ENCODE assay signal across 8 mouse cellular contexts in the genomic region with DNA sequence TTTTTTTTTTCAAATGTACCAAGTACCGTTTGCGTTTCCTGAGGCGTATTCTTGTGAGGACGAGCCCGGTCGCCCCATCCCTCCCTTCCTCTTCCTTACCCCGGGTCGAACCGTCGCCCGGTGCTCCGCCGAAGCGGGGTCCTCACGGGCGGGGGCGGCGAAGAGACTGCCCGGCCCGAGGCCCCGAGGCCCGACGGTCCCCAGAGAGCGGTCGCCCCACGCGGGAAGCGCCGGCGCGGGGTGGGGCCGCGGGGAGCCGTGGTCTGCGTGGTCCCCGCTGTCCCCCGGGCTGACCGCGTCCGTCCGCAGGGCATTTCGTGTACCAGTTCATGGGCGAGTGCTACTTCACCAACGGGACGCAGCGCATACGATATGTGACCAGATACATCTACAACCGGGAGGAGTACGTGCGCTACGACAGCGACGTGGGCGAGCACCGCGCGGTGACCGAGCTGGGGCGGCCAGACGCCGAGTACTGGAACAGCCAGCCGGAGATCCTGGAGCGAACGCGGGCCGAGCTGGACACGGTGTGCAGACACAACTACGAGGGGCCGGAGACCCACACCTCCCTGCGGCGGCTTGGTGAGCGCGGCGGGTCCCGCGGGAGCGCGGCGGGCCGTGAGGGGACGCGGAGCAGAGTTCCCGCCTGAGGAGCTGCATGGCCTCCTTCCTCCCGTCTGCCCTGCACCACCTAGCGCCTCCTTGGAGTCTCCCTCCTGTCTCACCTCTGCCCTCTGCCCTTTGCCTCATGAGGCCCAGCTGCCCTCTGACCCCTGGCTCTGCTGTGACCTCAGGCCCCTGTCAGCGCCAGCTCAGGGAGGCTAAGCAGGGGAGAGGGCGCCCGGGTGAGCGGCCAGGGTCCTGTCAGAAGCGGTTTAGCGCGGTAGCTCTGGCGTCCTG. TPM values are rescaled to one million over a fixed set of nuclear protein-coding genes. Genes with fewer than 3 reads are reported as not detected.
DNase-seq lines count a peak whose midpoint lies in the region; ATAC-seq and TF ChIP-seq lines count a peak whose summit lies in the region.

No protein-coding gene starts in this region.

- no peaks in the 10 kb centered on the region for H3K79me2 ChIP-seq in heart, adult 2 months (replicated peaks; ENCODE audit: control insufficient read depth, insufficient read depth, low read length)

- peaks cover 12% of the 10 kb centered on the region for H3K27me3 ChIP-seq in heart, adult 2 months (ENCODE audit: control insufficient read depth, insufficient read depth, low read length)
- peaks cover 28% of the 10 kb centered on the region for H3K27me3 ChIP-seq in forebrain, postnatal 0 days (ENCODE audit: insufficient read depth, low read length)
- H3K27me3 ChIP-seq in limb, embryonic 13.5 days, result peaks cover 42% of the 10 kb centered on the region
- peaks cover 34% of the 10 kb centered on the region for H3K27me3 ChIP-seq in neural tube, embryonic 13.5 days

- no peaks in the 10 kb centered on the region for H3K36me3 ChIP-seq in heart, adult 2 months (ENCODE audit: control insufficient read depth, insufficient read depth, low read length)
- H3K36me3 ChIP-seq in forebrain, postnatal 0 days (ENCODE audit: insufficient read depth), result no peaks in the 10 kb centered on the region
- no peaks in the 10 kb centered on the region for H3K36me3 ChIP-seq in limb, embryonic 13.5 days
- H3K36me3 ChIP-seq in neural tube, embryonic 13.5 days, result no peaks in the 10 kb centered on the region

- no peak overlapping the region for H3K27ac ChIP-seq in heart, adult 2 months
- H3K27ac ChIP-seq in forebrain, postnatal 0 days (ENCODE audit: low read depth, low read length), result no peak overlapping the region
- H3K27ac ChIP-seq in limb, embryonic 13.5 days, result no peak overlapping the region
- H3K27ac ChIP-seq in neural tube, embryonic 13.5 days (replicated peaks), result no peak overlapping the region

- no peak for TF ChIP-seq POLR2A in heart, adult 2 months (IDR thresholded peaks at IDR 0.05; ENCODE audit: insufficient read depth, low read depth, low read length)

- no peaks in the 10 kb centered on the region for H3K9me3 ChIP-seq in forebrain, postnatal 0 days (ENCODE audit: low read length)
- no peaks in the 10 kb centered on the region for H3K9me3 ChIP-seq in limb, embryonic 13.5 days
- no peaks in the 10 kb centered on the region for H3K9me3 ChIP-seq in neural tube, embryonic 13.5 days

- H3K4me2 ChIP-seq in forebrain, postnatal 0 days (ENCODE audit: low read depth), result peak overlapping the region; percentile 92
- H3K4me2 ChIP-seq in limb, embryonic 13.5 days (replicated peaks), result peak overlapping the region; percentile 96
- H3K4me2 ChIP-seq in neural tube, embryonic 13.5 days, result peak overlapping the region; percentile 96

- no peak for TF ChIP-seq EP300 in heart, adult 2 months (IDR thresholded peaks at IDR 0.05; ENCODE audit: insufficient read depth, low read depth, low read length)

- 0 out of 2 replicates have a peak, but pooled peaks cover 3% of the 10 kb centered on the region for H3K4me1 ChIP-seq in heart, adult 2 months (ENCODE audit: control insufficient read depth, insufficient read depth, low read length)
- H3K4me1 ChIP-seq in forebrain, postnatal 0 days (ENCODE audit: insufficient read depth), result peaks cover 5% of the 10 kb centered on the region
- peaks cover 18% of the 10 kb centered on the region for H3K4me1 ChIP-seq in limb, embryonic 13.5 days
- H3K4me1 ChIP-seq in neural tube, embryonic 13.5 days (replicated peaks), result peaks cover 28% of the 10 kb centered on the region

- no peak for TF ChIP-seq CTCF in heart, adult 2 months (IDR thresholded peaks at IDR 0.05)
- TF ChIP-seq CTCF in forebrain, postnatal 0 days (IDR thresholded peaks at IDR 0.05; ENCODE audit: low read depth), result no peak

- peak overlapping the region; percentile 56 for H3K9ac ChIP-seq in heart, adult 2 months (ENCODE audit: low read depth, low read length)
- peak overlapping the region; percentile 14; the same call in 1 of the 2 replicates for H3K9ac ChIP-seq in forebrain, postnatal 0 days
- H3K9ac ChIP-seq in limb, embryonic 13.5 days, result peak overlapping the region; percentile 69
- H3K9ac ChIP-seq in neural tube, embryonic 13.5 days, result peak overlapping the region; percentile 68

- ATAC-seq in forebrain, postnatal 0 days, result no peak
- ATAC-seq in limb, embryonic 13.5 days (ENCODE audit: low FRiP score, low read depth), result no peak
- 0 out of 2 replicates have a peak, but pooled peaks have one; percentile 14 for ATAC-seq in neural tube, embryonic 13.5 days (ENCODE audit: low read depth)

- WGBS in heart, adult 2 months, result 3% methylated on average over 93 of the region's 93 CpGs
- 2% methylated on average over 89 of the region's 93 CpGs for WGBS in forebrain, postnatal 0 days
- WGBS in limb, embryonic 13.5 days, result under 1% methylated on average over 91 of the region's 93 CpGs
- WGBS in neural tube, embryonic 13.5 days, result under 1% methylated on average over 89 of the region's 93 CpGs

- peak overlapping the region; percentile 48 for H3K4me3 ChIP-seq in heart, adult 2 months
- H3K4me3 ChIP-seq in forebrain, postnatal 0 days (ENCODE audit: low read depth, low read length), result peak overlapping the region; percentile 43
- peak overlapping the region; percentile 52 for H3K4me3 ChIP-seq in limb, embryonic 13.5 days
- H3K4me3 ChIP-seq in neural tube, embryonic 13.5 days, result peak overlapping the region; percentile 50

- DNase-seq in heart, adult 2 months, result peak in 1 of 2 experiments; percentile 40
- DNase-seq in heart, adult 9 months (ENCODE audit: low spot score in 2 of 2), result no peak
- peak; percentile 13 for DNase-seq in Muller cell, postnatal 12 days (ENCODE audit: inconsistent ontology term)
- DNase-seq in forebrain, postnatal 0 days, result peak; percentile 45
- no peak for DNase-seq in cerebellum, postnatal 4 days (ENCODE audit: low spot score in 2 of 2)
- DNase-seq in frontal cortex, postnatal 14 days (ENCODE audit: low spot score in 2 of 2), result no peak

- intact Hi-C loops in heart, adult 2 months (cut with DNase I), result no loop called here

RNA-seq across cellular contexts. Expression of a gene that starts 7.2 kb away (rescaled TPM):
- total RNA-seq in heart, adult 2 months (2021), result 10 to 100 TPM; 21.1 to 25.7 TPM
- 114 and 190 TPM in 2 replicates for polyA plus RNA-seq in heart, adult 2 months (2012; rRNA removed)
- 0.38 and 2.0 TPM in 2 replicates for total RNA-seq in forebrain, postnatal 0 days (2014; rRNA removed)
- polyA plus RNA-seq in forebrain, postnatal 0 days (2015; fragmentation: Nextera tagmentation; extraction: Ambion mirVana), result 1.8 and 2.1 TPM in 2 replicates
- 2.9 and 4.2 TPM in 2 replicates for polyA plus RNA-seq in limb, embryonic 13.5 days (2015; fragmentation: Nextera tagmentation; extraction: Ambion mirVana)
- polyA plus RNA-seq in neural tube, embryonic 13.5 days (2015; fragmentation: Nextera tagmentation; extraction: Ambion mirVana), result 1.2 and 2.3 TPM in 2 replicates

RNA-seq across cellular contexts. Expression of a gene that starts 22.9 kb away (rescaled TPM):
- 10 to 100 TPM; 26.8 to 38.4 TPM for total RNA-seq in heart, adult 2 months (2021)
- polyA plus RNA-seq in heart, adult 2 months (2012; rRNA removed), result 99.0 and 141 TPM in 2 replicates
- 0.14 and 0.85 TPM in 2 replicates for total RNA-seq in forebrain, postnatal 0 days (2014; rRNA removed)
- 0.59 and 0.73 TPM in 2 replicates for polyA plus RNA-seq in forebrain, postnatal 0 days (2015; fragmentation: Nextera tagmentation; extraction: Ambion mirVana)
- 2.2 and 2.6 TPM in 2 replicates for polyA plus RNA-seq in limb, embryonic 13.5 days (2015; fragmentation: Nextera tagmentation; extraction: Ambion mirVana)
- polyA plus RNA-seq in neural tube, embryonic 13.5 days (2015; fragmentation: Nextera tagmentation; extraction: Ambion mirVana), result 0.36 and 0.63 TPM in 2 replicates

RNA-seq across cellular contexts. Expression of a gene that starts 26.0 kb away (rescaled TPM):
- 1 to 10 TPM in 1 of 2 experiments, under 1 TPM in 1; 0.55 to 1.0 TPM for total RNA-seq in heart, adult 2 months (2021)
- polyA plus RNA-seq in heart, adult 2 months (2012; rRNA removed), result 3.5 and 6.2 TPM in 2 replicates
- total RNA-seq in forebrain, postnatal 0 days (2014; rRNA removed), result 0.10 TPM in 1 of 2 replicates, not detected in the other
- 0.33 and 0.36 TPM in 2 replicates for polyA plus RNA-seq in forebrain, postnatal 0 days (2015; fragmentation: Nextera tagmentation; extraction: Ambion mirVana)
- not detected in 2 replicates for polyA plus RNA-seq in limb, embryonic 13.5 days (2015; fragmentation: Nextera tagmentation; extraction: Ambion mirVana)
- not detected in 2 replicates for polyA plus RNA-seq in neural tube, embryonic 13.5 days (2015; fragmentation: Nextera tagmentation; extraction: Ambion mirVana)

RNA-seq across cellular contexts. Expression of a gene that starts 41.0 kb away (rescaled TPM):
- 10 to 100 TPM; 28.9 to 36.5 TPM for total RNA-seq in heart, adult 2 months (2021)
- 49.5 and 74.4 TPM in 2 replicates for polyA plus RNA-seq in heart, adult 2 months (2012; rRNA removed)
- total RNA-seq in forebrain, postnatal 0 days (2014; rRNA removed), result 1.5 and 2.1 TPM in 2 replicates
- 2.5 and 2.7 TPM in 2 replicates for polyA plus RNA-seq in forebrain, postnatal 0 days (2015; fragmentation: Nextera tagmentation; extraction: Ambion mirVana)
- 2.6 and 2.9 TPM in 2 replicates for polyA plus RNA-seq in limb, embryonic 13.5 days (2015; fragmentation: Nextera tagmentation; extraction: Ambion mirVana)
- polyA plus RNA-seq in neural tube, embryonic 13.5 days (2015; fragmentation: Nextera tagmentation; extraction: Ambion mirVana), result 2.8 and 2.9 TPM in 2 replicates

Comparison
In these comparisons a context has a peak if more than half of its experiments do, and no peak if none do; other contexts are left out.
1. DNase-seq: peak in Muller cell, postnatal 12 days (single experiment) and forebrain, postnatal 0 days (single experiment); none in heart, adult 9 months (0 of 2), cerebellum, postnatal 4 days (0 of 2) and frontal cortex, postnatal 14 days (0 of 2).
2. H3K9ac ChIP-seq: peak in every context shown above with its lines; median percentile 69 in limb, embryonic 13.5 days; 68 in neural tube, embryonic 13.5 days; 56 in heart, adult 2 months; 14 in forebrain, postnatal 0 days.
3. RNA of a gene that starts 7.2 kb away (polyA plus RNA-seq): 114 to 190 TPM in heart, adult 2 months; 2.9 to 4.2 TPM in limb, embryonic 13.5 days, 1.8 to 2.1 TPM in forebrain, postnatal 0 days and 1.2 to 2.3 TPM in neural tube, embryonic 13.5 days; every median in the first group is over 10 times any median in the second.
4. RNA of a gene that starts 22.9 kb away (polyA plus RNA-seq): 99.0 to 141 TPM in heart, adult 2 months; 2.2 to 2.6 TPM in limb, embryonic 13.5 days, 0.59 to 0.73 TPM in forebrain, postnatal 0 days and 0.36 to 0.63 TPM in neural tube, embryonic 13.5 days; every median in the first group is over 10 times any median in the second.
5. Peak in every context shown above with its lines, with median percentiles within 50 percentile points of each other: H3K4me3 ChIP-seq and H3K4me2 ChIP-seq.